ENCODE assay signal across 20 mouse cellular contexts in the genomic region with DNA sequence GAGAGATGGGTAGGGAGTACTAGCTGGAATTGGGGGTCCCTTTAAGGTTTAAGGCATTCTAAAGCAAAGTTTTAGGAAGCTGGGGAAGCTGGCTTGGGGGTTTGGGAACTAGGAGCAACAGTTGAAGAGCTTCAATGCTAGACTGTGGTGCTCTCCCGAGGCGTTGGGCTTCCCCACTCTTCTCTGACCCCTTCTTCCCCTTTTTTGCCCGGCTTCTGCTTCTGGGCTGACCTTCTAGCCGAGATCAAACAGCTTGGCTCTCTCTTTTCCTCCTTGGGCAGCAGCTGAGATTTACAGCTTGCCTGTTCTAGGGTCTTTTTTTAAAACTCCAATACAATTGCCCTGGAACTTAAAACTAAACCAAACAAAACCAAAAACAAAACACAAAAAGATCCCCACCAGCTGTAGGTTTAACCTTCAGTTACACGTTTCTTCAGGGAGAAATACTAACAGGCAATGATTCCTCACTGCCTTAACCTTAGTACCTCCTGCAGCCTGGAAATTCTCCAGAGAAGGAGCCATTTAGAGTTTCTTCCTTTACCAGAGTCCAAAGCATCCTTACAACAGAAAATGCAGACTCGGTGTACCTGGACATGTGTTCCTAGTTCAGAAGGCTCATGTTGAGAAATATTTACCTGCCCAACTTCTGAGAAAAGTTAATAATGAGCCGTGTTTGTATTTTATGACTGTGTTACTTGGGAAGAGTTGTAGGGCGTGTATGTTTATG. TPM values are rescaled to one million over a fixed set of nuclear protein-coding genes. Genes with fewer than 3 reads are reported as not detected.
DNase-seq lines count a peak whose midpoint lies in the region; ATAC-seq and TF ChIP-seq lines count a peak whose summit lies in the region.
"Had no signal": no experiment of that assay in that cellular context is flagged by ENCODE, and none has a peak within 500 bp of the region (broad histone marks: within the 10 kb centered on the region; RNA-seq: fewer than 3 reads in every experiment).

No protein-coding gene starts in this region.

- dilution Hi-C loops in CH12.LX (cut with MboI; ENCODE audit: extremely low pct_ligation_motif_present, extremely low pct_unique_long_range_greater_than_20kb, low sequenced_read_pairs) = no loop called here

- H3K4me3 ChIP-seq in kidney, embryonic 14.5 days (ENCODE audit: low read length) = no peak overlapping the region
- no peak overlapping the region for H3K4me3 ChIP-seq in CH12.LX (replicated peaks in 1 of 3; ENCODE audit: low read depth in 2 of 3, low read length in 2 of 3, poor library complexity in 1 of 3)
- H3K4me3 ChIP-seq: embryonic facial prominence, embryonic 12.5 days; limb, embryonic 10.5 days had no signal

- WGBS in kidney, embryonic 14.5 days = 33% methylated on average over 8 of the region's 8 CpGs

- H3K27me3 ChIP-seq in kidney, embryonic 14.5 days (ENCODE audit: control insufficient read depth, insufficient read depth, low read length) = no peaks in the 10 kb centered on the region
- H3K27me3 ChIP-seq in CH12.LX (replicated peaks) = no peaks in the 10 kb centered on the region
- H3K27me3 ChIP-seq: embryonic facial prominence, embryonic 12.5 days had no signal

- H3K9me3 ChIP-seq in kidney, embryonic 14.5 days (ENCODE audit: control insufficient read depth, low read length) = no peaks in the 10 kb centered on the region
- H3K9me3 ChIP-seq in CH12.LX (replicated peaks; ENCODE audit: low read length) = peaks cover 7% of the 10 kb centered on the region
- H3K9me3 ChIP-seq: embryonic facial prominence, embryonic 12.5 days; limb, embryonic 10.5 days had no signal

- H3K4me1 ChIP-seq in kidney, embryonic 14.5 days (ENCODE audit: control insufficient read depth, insufficient read depth, low read length) = no peaks in the 10 kb centered on the region
- peaks cover 0 to 11% of the 10 kb centered on the region in 2 experiments; a peak in 2 of 4 replicates for H3K4me1 ChIP-seq in CH12.LX (ENCODE audit: control insufficient read depth in 1 of 2, insufficient read depth in 2 of 2)
- H3K4me1 ChIP-seq: embryonic facial prominence, embryonic 12.5 days had no signal

- no peak for TF ChIP-seq EP300 in CH12.LX (IDR thresholded peaks at IDR 0.05; ENCODE audit: low read length)

- in situ Hi-C loops in CH12.LX (cut with MboI; ENCODE audit: low pct_ligation_motif_present, low pct_unique_long_range_greater_than_20kb, low sequenced_read_pairs) = loop anchor here (5.0 to 25.0 kb wide), 3 partner anchors 82 to 492 kb away; no protein-coding TSS in a partner anchor

- no peaks in the 10 kb centered on the region for H3K36me3 ChIP-seq in kidney, embryonic 14.5 days (ENCODE audit: control insufficient read depth, insufficient read depth, low read length)
- H3K36me3 ChIP-seq in CH12.LX (replicated peaks in 1 of 2; ENCODE audit: control insufficient read depth in 1 of 2, insufficient read depth in 1 of 2, low read length in 1 of 2) = no peaks in the 10 kb centered on the region
- H3K36me3 ChIP-seq: embryonic facial prominence, embryonic 12.5 days; limb, embryonic 10.5 days had no signal

- TF ChIP-seq CTCF in CH12.LX (conservative IDR thresholded peaks at IDR 0.05 in 1 of 2, IDR thresholded peaks at IDR 0.05 in 1 of 2; ENCODE audit: low read depth in 2 of 2, low read length in 2 of 2) = no peak

- no peak overlapping the region for H3K4me2 ChIP-seq in kidney, embryonic 14.5 days (replicated peaks; ENCODE audit: low read depth, low read length)
- H3K4me2 ChIP-seq in CH12.LX (ENCODE audit: insufficient read depth, low read depth, poor library complexity, severe bottlenecking) = peak overlapping the region; percentile 26; the same call in 1 of the 2 replicates
- H3K4me2 ChIP-seq: embryonic facial prominence, embryonic 12.5 days; liver, embryonic 11.5 days; lung, embryonic 14.5 days had no signal

- H3K27ac ChIP-seq in kidney, embryonic 14.5 days (ENCODE audit: low read depth, low read length) = no peak overlapping the region
- H3K27ac ChIP-seq in CH12.LX (ENCODE audit: insufficient read depth, low read depth) = no peak overlapping the region
- H3K27ac ChIP-seq: embryonic facial prominence, embryonic 12.5 days; limb, embryonic 10.5 days had no signal

- ATAC-seq in kidney, embryonic 14.5 days (ENCODE audit: low FRiP score, low TSS enrichment) = no peak
- peak; percentile 87 for ATAC-seq in common myeloid progenitor, adult 5-6 weeks (replicated peaks; ENCODE audit: low read depth, poor library complexity, severe bottlenecking)
- peak; percentile 54; the same call in 1 of the 2 replicates for ATAC-seq in monocyte, adult 5-6 weeks (replicated peaks; ENCODE audit: insufficient number of reproducible peaks, low FRiP score, low TSS enrichment, poor library complexity, severe bottlenecking)
- ATAC-seq in activated CD4-positive, CD25-positive, alpha-beta regulatory T cell, adult 4 months = no peak
- ATAC-seq: forebrain, postnatal 0 days; inflammation-experienced regulatory T-cells, adult 6 months had no signal

- TF ChIP-seq RAD21 in CH12.LX (IDR thresholded peaks at IDR 0.05; ENCODE audit: low read depth, low read length) = no peak

- no peak overlapping the region for H3K9ac ChIP-seq in kidney, embryonic 14.5 days (ENCODE audit: low read depth, low read length)
- no peak overlapping the region for H3K9ac ChIP-seq in CH12.LX (ENCODE audit: insufficient read depth, low read depth)
- H3K9ac ChIP-seq: embryonic facial prominence, embryonic 12.5 days; forebrain, postnatal 0 days; lung, embryonic 14.5 days had no signal

- peak; percentile 21 for DNase-seq in kidney, adult 18-20 months
- no peak for DNase-seq in CH12.LX (ENCODE audit: extremely low read depth)
- DNase-seq in left cerebral cortex, adult 18-20 months (ENCODE audit: low spot score in 2 of 2) = no peak
- DNase-seq: cerebellum, adult 2 months; forebrain, postnatal 0 days; lung, embryonic 14.5 days; lung, postnatal 4 days; midbrain, embryonic 14.5 days; retina, postnatal 1 day; thymus, adult 2 months had no signal

- TF ChIP-seq POLR2A in CH12.LX (IDR thresholded peaks at IDR 0.05; ENCODE audit: low read depth, low read length) = no peak

- no peaks in the 10 kb centered on the region for H3K79me2 ChIP-seq in CH12.LX (replicated peaks; ENCODE audit: control insufficient read depth, extremely low read depth, insufficient read depth, poor library complexity, severe bottlenecking)

TF ChIP-seq in CH12.LX, 34 proteins besides CTCF, POLR2A, EP300 and RAD21 (continues in another document):
- TF ChIP-seq JUN (IDR thresholded peaks at IDR 0.05; ENCODE audit: insufficient read depth, low read depth, low read length) (no peak), E2F4 (IDR thresholded peaks at IDR 0.05; ENCODE audit: insufficient replicate concordance, low read depth, low read length) (no peak), NRF1 (IDR thresholded peaks at IDR 0.05; ENCODE audit: low read depth, low read length) (no peak), CHD1 (IDR thresholded peaks at IDR 0.05; ENCODE audit: low read depth, low read length) (no peak)

RNA-seq across cellular contexts. Expression of a gene that starts 12.4 kb away (rescaled TPM):
- 167 and 171 TPM in 2 replicates for polyA plus RNA-seq in kidney, embryonic 14.5 days (2014; fragmentation: Nextera tagmentation; extraction: Ambion mirVana)
- 192 and 217 TPM in 2 replicates for total RNA-seq in CH12.LX (2012; rRNA removed)
- 225 and 249 TPM in 2 replicates for total RNA-seq in CH12.LX (2014; rRNA removed)
- polyA plus RNA-seq in CH12.LX (2012; ENCODE audit: insufficient read length, low read depth) = 239 and 253 TPM in 2 replicates
- total RNA-seq in common myeloid progenitor, adult 5-6 weeks (2017) = 176 and 191 TPM in 2 replicates
- total RNA-seq in monocyte, adult 5-6 weeks (2017) = 93.9 to 104 TPM (median 99.3 TPM) in 3 replicates
- total RNA-seq in left cerebral cortex, adult 18-20 months (2021) = 100 to 1,000 TPM; 119 to 123 TPM
- 100 to 1,000 TPM; 151 to 173 TPM for polyA plus RNA-seq in activated CD4-positive, CD25-positive, alpha-beta regulatory T cell, adult 4 months (2017; shearing (Covaris generic))

RNA-seq across cellular contexts. Expression of a gene that starts 41.6 kb away (rescaled TPM):
- 0.14 and 0.30 TPM in 2 replicates for polyA plus RNA-seq in kidney, embryonic 14.5 days (2014; fragmentation: Nextera tagmentation; extraction: Ambion mirVana)
- not detected in 2 replicates for total RNA-seq in CH12.LX (2012; rRNA removed)
- not detected in 2 replicates for total RNA-seq in CH12.LX (2014; rRNA removed)
- polyA plus RNA-seq in CH12.LX (2012; ENCODE audit: insufficient read length, low read depth) = 0.15 TPM in 1 of 2 replicates, not detected in the other
- total RNA-seq in common myeloid progenitor, adult 5-6 weeks (2017) = 3.4 and 5.7 TPM in 2 replicates
- total RNA-seq in monocyte, adult 5-6 weeks (2017) = not detected in 3 replicates
- total RNA-seq in left cerebral cortex, adult 18-20 months (2021) = under 1 TPM in 1 of 2 experiments, not detected in 1; 0.33 TPM
- under 1 TPM in 1 of 2 experiments, not detected in 1; 0.17 TPM for polyA plus RNA-seq in activated CD4-positive, CD25-positive, alpha-beta regulatory T cell, adult 4 months (2017; shearing (Covaris generic))
- total RNA-seq: gastrocnemius, adult 18-20 months; layer of hippocampus, adult 18-20 months had no signal
- polyA plus RNA-seq: embryonic facial prominence, embryonic 12.5 days; inflammation-experienced regulatory T-cells, adult 6 months; limb, embryonic 10.5 days; liver, embryonic 11.5 days; midbrain, embryonic 14.5 days had no signal

RNA-seq across cellular contexts. Expression of a gene that starts 42.6 kb away (rescaled TPM):
- polyA plus RNA-seq in kidney, embryonic 14.5 days (2014; fragmentation: Nextera tagmentation; extraction: Ambion mirVana) = 1.3 and 1.5 TPM in 2 replicates
- total RNA-seq in CH12.LX (2012; rRNA removed) (0.13 TPM in 1 of 2 replicates, not detected in the other), CH12.LX (2014; rRNA removed) (not detected in 2 replicates)
- 0.11 TPM in 1 of 2 replicates, not detected in the other for polyA plus RNA-seq in CH12.LX (2012; ENCODE audit: insufficient read length, low read depth)
- not detected in 2 replicates for total RNA-seq in common myeloid progenitor, adult 5-6 weeks (2017)
- not detected in 3 replicates for total RNA-seq in monocyte, adult 5-6 weeks (2017)
- total RNA-seq in left cerebral cortex, adult 18-20 months (2021) = under 1 TPM; 0.23 to 0.49 TPM
- under 1 TPM; 0.16 to 0.23 TPM for polyA plus RNA-seq in activated CD4-positive, CD25-positive, alpha-beta regulatory T cell, adult 4 months (2017; shearing (Covaris generic))
- total RNA-seq: gastrocnemius, adult 18-20 months had no signal
- polyA plus RNA-seq: liver, embryonic 11.5 days; thymus, adult 2 months had no signal

RNA-seq across cellular contexts. Expression of a gene that starts 51.7 kb away (rescaled TPM):
- 25.9 and 33.3 TPM in 2 replicates for polyA plus RNA-seq in kidney, embryonic 14.5 days (2014; fragmentation: Nextera tagmentation; extraction: Ambion mirVana)
- total RNA-seq in CH12.LX (2012; rRNA removed) (11.4 and 13.1 TPM in 2 replicates), CH12.LX (2014; rRNA removed) (16.6 and 18.3 TPM in 2 replicates)
- 18.7 and 21.7 TPM in 2 replicates for polyA plus RNA-seq in CH12.LX (2012; ENCODE audit: insufficient read length, low read depth)
- total RNA-seq in common myeloid progenitor, adult 5-6 weeks (2017) = 26.0 and 38.1 TPM in 2 replicates
- total RNA-seq in monocyte, adult 5-6 weeks (2017) = 12.6 to 20.6 TPM (median 16.5 TPM) in 3 replicates
- total RNA-seq in left cerebral cortex, adult 18-20 months (2021) = 10 to 100 TPM; 26.5 to 30.5 TPM
- polyA plus RNA-seq in activated CD4-positive, CD25-positive, alpha-beta regulatory T cell, adult 4 months (2017; shearing (Covaris generic)) = 10 to 100 TPM; 43.0 to 47.5 TPM

RNA-seq across cellular contexts. Expression of a gene that starts 53.1 kb away (rescaled TPM):
- 15.7 and 29.0 TPM in 2 replicates for polyA plus RNA-seq in kidney, embryonic 14.5 days (2014; fragmentation: Nextera tagmentation; extraction: Ambion mirVana)
- 19.0 and 21.1 TPM in 2 replicates for total RNA-seq in CH12.LX (2012; rRNA removed)
- 23.0 and 23.2 TPM in 2 replicates for total RNA-seq in CH12.LX (2014; rRNA removed)
- polyA plus RNA-seq in CH12.LX (2012; ENCODE audit: insufficient read length, low read depth) = 26.5 and 27.9 TPM in 2 replicates
- 32.5 and 37.2 TPM in 2 replicates for total RNA-seq in common myeloid progenitor, adult 5-6 weeks (2017)
- total RNA-seq in monocyte, adult 5-6 weeks (2017) = 31.5 to 47.4 TPM (median 47.1 TPM) in 3 replicates
- 10 to 100 TPM; 28.1 to 28.7 TPM for total RNA-seq in left cerebral cortex, adult 18-20 months (2021)
- polyA plus RNA-seq in activated CD4-positive, CD25-positive, alpha-beta regulatory T cell, adult 4 months (2017; shearing (Covaris generic)) = 1 to 10 TPM; 4.8 to 5.2 TPM

Comparison
In these comparisons a context has a peak if more than half of its experiments do, and no peak if none do; other contexts are left out.
1. ATAC-seq: peak in common myeloid progenitor, adult 5-6 weeks (single experiment) and monocyte, adult 5-6 weeks (single experiment); none in kidney, embryonic 14.5 days (single experiment) and activated CD4-positive, CD25-positive, alpha-beta regulatory T cell, adult 4 months (single experiment).